8 mouse cellular contexts compared by ENCODE assay signal in genomic region chr7:19920166-19920505, GRCm38 (mm10). TPM values are rescaled to one million over a fixed set of nuclear protein-coding genes. Genes with fewer than 3 reads are reported as not detected.
A peak's percentile ranks its signal among the peaks of the same experiment; 100 is the strongest.
DNase-seq lines count a peak whose midpoint lies in the region; ATAC-seq and TF ChIP-seq lines count a peak whose summit lies in the region.

No protein-coding gene starts in this region.

- H3K36me3 ChIP-seq in kidney, embryonic 14.5 days (ENCODE audit: control insufficient read depth, insufficient read depth, low read length), result peaks cover 26% of the 10 kb centered on the region
- peaks cover 34% of the 10 kb centered on the region for H3K36me3 ChIP-seq in embryonic facial prominence, embryonic 10.5 days (replicated peaks)
- no peaks in the 10 kb centered on the region; the same call in 1 of the 2 replicates for H3K36me3 ChIP-seq in hindbrain, postnatal 0 days (ENCODE audit: insufficient read depth, low read length)
- H3K36me3 ChIP-seq in myocyte (ENCODE audit: control insufficient read depth, insufficient read depth), result peaks cover 33% of the 10 kb centered on the region

- 30% methylated on average over 4 of the region's 4 CpGs for WGBS in kidney, embryonic 14.5 days
- 32% methylated on average over 4 of the region's 4 CpGs for WGBS in embryonic facial prominence, embryonic 10.5 days
- 31% methylated on average over 4 of the region's 4 CpGs for WGBS in hindbrain, postnatal 0 days

- no peak overlapping the region for H3K27ac ChIP-seq in kidney, embryonic 14.5 days (ENCODE audit: low read depth, low read length)
- H3K27ac ChIP-seq in embryonic facial prominence, embryonic 10.5 days (replicated peaks), result peak overlapping the region; percentile 86
- H3K27ac ChIP-seq in hindbrain, postnatal 0 days, result peak overlapping the region; percentile 95; the same call in 1 of the 2 replicates

- peaks cover 5% of the 10 kb centered on the region; the same call in 1 of the 2 replicates for H3K4me1 ChIP-seq in kidney, embryonic 14.5 days (ENCODE audit: control insufficient read depth, insufficient read depth, low read length)
- H3K4me1 ChIP-seq in embryonic facial prominence, embryonic 10.5 days, result peaks cover 15% of the 10 kb centered on the region
- H3K4me1 ChIP-seq in hindbrain, postnatal 0 days (ENCODE audit: insufficient read depth, low read length), result no peaks in the 10 kb centered on the region

- no peaks in the 10 kb centered on the region for H3K27me3 ChIP-seq in kidney, embryonic 14.5 days (ENCODE audit: control insufficient read depth, insufficient read depth, low read length)
- peaks cover 8% of the 10 kb centered on the region for H3K27me3 ChIP-seq in embryonic facial prominence, embryonic 10.5 days (replicated peaks; ENCODE audit: low read depth, poor library complexity, severe bottlenecking)
- H3K27me3 ChIP-seq in hindbrain, postnatal 0 days (ENCODE audit: insufficient read depth, low read length), result no peaks in the 10 kb centered on the region
- H3K27me3 ChIP-seq in myocyte (ENCODE audit: control insufficient read depth, insufficient read depth, insufficient read length), result no peaks in the 10 kb centered on the region

- peak overlapping the region; percentile 76 for H3K9ac ChIP-seq in kidney, embryonic 14.5 days (ENCODE audit: low read depth, low read length)
- peak overlapping the region; percentile 78; the same call in 1 of the 2 replicates for H3K9ac ChIP-seq in hindbrain, postnatal 0 days (replicated peaks; ENCODE audit: low read length)

- peak overlapping the region; percentile 66 for H3K4me2 ChIP-seq in kidney, embryonic 14.5 days (replicated peaks; ENCODE audit: low read depth, low read length)
- H3K4me2 ChIP-seq in hindbrain, postnatal 0 days (ENCODE audit: low read depth, low read length), result peak overlapping the region; percentile 68
- peak overlapping the region; percentile 78 for H3K4me2 ChIP-seq in myocyte (ENCODE audit: low read depth)

- peak; percentile 16 for ATAC-seq in kidney, embryonic 14.5 days (ENCODE audit: low FRiP score, low TSS enrichment)
- ATAC-seq in hindbrain, postnatal 0 days, result no peak

- no peak for TF ChIP-seq CTCF in hindbrain, postnatal 0 days (IDR thresholded peaks at IDR 0.05; ENCODE audit: low read depth)

- TF ChIP-seq POLR2A in myocyte (IDR thresholded peaks at IDR 0.05; ENCODE audit: insufficient read length, low read depth), result no peak

- DNase-seq in kidney, adult 9 months, result no peak
- DNase-seq in embryonic facial prominence, embryonic 10.5 days (ENCODE audit: low spot score), result no peak
- DNase-seq in hindbrain, postnatal 0 days (ENCODE audit: low spot score), result no peak
- no peak for DNase-seq in cerebellum, postnatal 10 days
- no peak for DNase-seq in kidney, adult 8-10 months
- no peak for DNase-seq in kidney, postnatal 14 days

- peak overlapping the region; percentile 84 for H3K4me3 ChIP-seq in kidney, embryonic 14.5 days (ENCODE audit: low read length)
- peak overlapping the region; percentile 75 for H3K4me3 ChIP-seq in embryonic facial prominence, embryonic 10.5 days
- H3K4me3 ChIP-seq in hindbrain, postnatal 0 days (ENCODE audit: low read length), result peak overlapping the region; percentile 73
- peak overlapping the region; percentile 86 for H3K4me3 ChIP-seq in myocyte

- no peak overlapping the region for H3ac ChIP-seq in myocyte (ENCODE audit: control insufficient read depth, insufficient read length)

- no peaks in the 10 kb centered on the region for H3K9me3 ChIP-seq in kidney, embryonic 14.5 days (ENCODE audit: control insufficient read depth, low read length)
- H3K9me3 ChIP-seq in embryonic facial prominence, embryonic 10.5 days, result no peaks in the 10 kb centered on the region
- no peaks in the 10 kb centered on the region for H3K9me3 ChIP-seq in hindbrain, postnatal 0 days (ENCODE audit: low read length)

- peaks cover 29% of the 10 kb centered on the region for H3K79me2 ChIP-seq in myocyte (ENCODE audit: control insufficient read depth, insufficient read depth)

TF ChIP-seq in myocyte, 11 proteins besides CTCF, POLR2A, EP300 and RAD21:
- no peak for TF ChIP-seq SRF (IDR thresholded peaks at IDR 0.05; ENCODE audit: control insufficient read depth, insufficient read length, low read depth)
- no peak for TF ChIP-seq MAX (IDR thresholded peaks at IDR 0.05; ENCODE audit: low read depth)
- no peak for TF ChIP-seq MYOG (IDR thresholded peaks at IDR 0.05; ENCODE audit: control insufficient read depth in 1 of 3, insufficient read depth in 1 of 3, insufficient read length in 2 of 3, low read depth in 2 of 3)
- TF ChIP-seq TCF12 (IDR thresholded peaks at IDR 0.05; ENCODE audit: insufficient read depth, poor library complexity, severe bottlenecking), result no peak
- TF ChIP-seq POLR2AphosphoS2 (IDR thresholded peaks at IDR 0.05; ENCODE audit: insufficient read length, low read depth), result no peak
- TF ChIP-seq USF1 (IDR thresholded peaks at IDR 0.05; ENCODE audit: low read depth), result no peak
- no peak for TF ChIP-seq E2F4 (IDR thresholded peaks at IDR 0.05; ENCODE audit: insufficient read depth)
- no peak for TF ChIP-seq REST (IDR thresholded peaks at IDR 0.05; ENCODE audit: insufficient read depth, insufficient read length)
- TF ChIP-seq TCF3 (IDR thresholded peaks at IDR 0.05; ENCODE audit: insufficient read length, low read depth), result no peak
- no peak for TF ChIP-seq CEBPB (IDR thresholded peaks at IDR 0.05; ENCODE audit: insufficient read depth, poor library complexity, severe bottlenecking)
- no peak for TF ChIP-seq MYOD1 (IDR thresholded peaks at IDR 0.05; ENCODE audit: control insufficient read depth in 1 of 3, insufficient read length in 2 of 3, low read depth in 2 of 3)

RNA-seq across cellular contexts. Expression of gene Pvr, which starts 0.8 kb away (rescaled TPM):
- polyA plus RNA-seq in kidney, embryonic 14.5 days (2014; fragmentation: Nextera tagmentation; extraction: Ambion mirVana), result 9.6 and 10.8 TPM in 2 replicates
- 8.2 and 8.8 TPM in 2 replicates for polyA plus RNA-seq in embryonic facial prominence, embryonic 10.5 days (2016; fragmentation: Nextera tagmentation; extraction: Ambion mirVana)
- total RNA-seq in hindbrain, postnatal 0 days (2014; rRNA removed), result 9.2 and 11.7 TPM in 2 replicates
- 6.1 and 7.0 TPM in 2 replicates for polyA plus RNA-seq in hindbrain, postnatal 0 days (2015; fragmentation: Nextera tagmentation; extraction: Ambion mirVana)
- 39.7 TPM for polyA plus RNA-seq in myocyte (2012; fragmentation: generic; extraction: Trizol)

RNA-seq across cellular contexts. Expression of gene Igsf23, which starts 30.4 kb away (rescaled TPM):
- not detected in 2 replicates for polyA plus RNA-seq in kidney, embryonic 14.5 days (2014; fragmentation: Nextera tagmentation; extraction: Ambion mirVana)
- polyA plus RNA-seq in embryonic facial prominence, embryonic 10.5 days (2016; fragmentation: Nextera tagmentation; extraction: Ambion mirVana), result 0.21 TPM in 1 of 2 replicates, not detected in the other
- not detected in 2 replicates for total RNA-seq in hindbrain, postnatal 0 days (2014; rRNA removed)
- not detected in 2 replicates for polyA plus RNA-seq in hindbrain, postnatal 0 days (2015; fragmentation: Nextera tagmentation; extraction: Ambion mirVana)
- polyA plus RNA-seq in myocyte (2012; fragmentation: generic; extraction: Trizol), result 0.11 TPM

RNA-seq across cellular contexts. Expression of gene Ceacam19, which starts 32.4 kb away (rescaled TPM):
- polyA plus RNA-seq in kidney, embryonic 14.5 days (2014; fragmentation: Nextera tagmentation; extraction: Ambion mirVana), result not detected in 2 replicates
- polyA plus RNA-seq in embryonic facial prominence, embryonic 10.5 days (2016; fragmentation: Nextera tagmentation; extraction: Ambion mirVana), result not detected in 2 replicates
- not detected in 2 replicates for total RNA-seq in hindbrain, postnatal 0 days (2014; rRNA removed)
- polyA plus RNA-seq in hindbrain, postnatal 0 days (2015; fragmentation: Nextera tagmentation; extraction: Ambion mirVana), result not detected in 2 replicates
- polyA plus RNA-seq in myocyte (2012; fragmentation: generic; extraction: Trizol), result 0.01 TPM

RNA-seq across cellular contexts. Expression of gene Ceacam20, which starts 45.1 kb away (rescaled TPM):
- polyA plus RNA-seq in kidney, embryonic 14.5 days (2014; fragmentation: Nextera tagmentation; extraction: Ambion mirVana), result not detected in 2 replicates
- polyA plus RNA-seq in embryonic facial prominence, embryonic 10.5 days (2016; fragmentation: Nextera tagmentation; extraction: Ambion mirVana), result not detected in 2 replicates
- not detected in 2 replicates for total RNA-seq in hindbrain, postnatal 0 days (2014; rRNA removed)
- not detected in 2 replicates for polyA plus RNA-seq in hindbrain, postnatal 0 days (2015; fragmentation: Nextera tagmentation; extraction: Ambion mirVana)
- polyA plus RNA-seq in myocyte (2012; fragmentation: generic; extraction: Trizol), result not detected

RNA-seq across cellular contexts. Expression of gene Ceacam16, which starts 59.0 kb away (rescaled TPM):
- polyA plus RNA-seq in kidney, embryonic 14.5 days (2014; fragmentation: Nextera tagmentation; extraction: Ambion mirVana), result not detected in 2 replicates
- not detected in 2 replicates for polyA plus RNA-seq in embryonic facial prominence, embryonic 10.5 days (2016; fragmentation: Nextera tagmentation; extraction: Ambion mirVana)
- not detected in 2 replicates for total RNA-seq in hindbrain, postnatal 0 days (2014; rRNA removed)
- polyA plus RNA-seq in hindbrain, postnatal 0 days (2015; fragmentation: Nextera tagmentation; extraction: Ambion mirVana), result 0.86 and 0.89 TPM in 2 replicates
- polyA plus RNA-seq in myocyte (2012; fragmentation: generic; extraction: Trizol), result 0.02 TPM
